Mouse (Mus musculus): ENCODE results near the gene Gtsf1.

DNA sequence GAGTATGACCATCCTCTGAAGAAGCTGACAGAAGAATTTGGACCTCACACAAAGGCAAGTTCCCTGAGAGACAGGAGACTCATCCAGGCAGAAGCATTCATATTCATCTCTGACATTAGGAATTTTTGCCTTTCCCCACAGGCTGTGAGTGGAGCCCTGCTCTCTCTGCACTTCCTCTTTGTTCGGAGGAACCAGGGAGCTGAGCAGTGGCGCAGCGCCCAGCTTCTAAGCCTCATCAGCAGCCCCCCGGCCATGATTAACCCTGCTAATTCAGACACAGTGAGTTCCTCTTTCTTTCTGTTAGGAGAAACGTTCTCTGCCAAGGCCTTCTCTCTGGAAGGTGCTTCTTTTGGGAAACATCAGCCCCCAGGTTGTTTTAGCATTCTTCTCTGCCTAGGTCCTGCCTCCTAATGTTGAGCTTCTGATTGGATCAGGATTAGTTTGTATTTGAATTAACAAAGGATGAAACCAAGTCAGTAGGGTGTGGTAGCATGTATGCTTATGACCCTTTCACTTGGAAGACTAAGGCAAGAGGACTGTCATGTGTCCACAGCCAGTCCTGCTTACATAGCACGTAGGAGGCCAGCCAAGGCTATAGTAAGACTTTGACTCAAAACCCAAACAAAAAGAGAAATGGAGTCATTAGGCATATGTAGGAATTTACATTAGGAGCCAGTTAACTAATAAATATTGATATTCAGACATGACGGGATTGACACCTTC is 32.4 kb upstream of the Gtsf1 start:
- TF ChIP-seq CTCF (IDR thresholded peaks at IDR 0.05; ENCODE audit: low read depth, low read length) (no peak), POLR2A (IDR thresholded peaks at IDR 0.05; ENCODE audit: borderline replicate concordance, low read depth, low read length) (no peak)

Measured in bone marrow macrophage, adult 2 months (primary cell).